Mouse (Mus musculus): Measurements from ENCODE around the gene Tnpo1. TPM values are rescaled to one million over a fixed set of nuclear protein-coding genes. Genes with fewer than 3 reads are reported as not detected.
"Not testable (repeated sequence)": the region's sequence is repeated elsewhere in the genome, so short reads cannot be mapped to it uniquely, and the experiment has no call there.

Tnpo1 gene
- polyA plus RNA-seq, 1 experiment from 2014 or later = 75.1 TPM

DNA sequence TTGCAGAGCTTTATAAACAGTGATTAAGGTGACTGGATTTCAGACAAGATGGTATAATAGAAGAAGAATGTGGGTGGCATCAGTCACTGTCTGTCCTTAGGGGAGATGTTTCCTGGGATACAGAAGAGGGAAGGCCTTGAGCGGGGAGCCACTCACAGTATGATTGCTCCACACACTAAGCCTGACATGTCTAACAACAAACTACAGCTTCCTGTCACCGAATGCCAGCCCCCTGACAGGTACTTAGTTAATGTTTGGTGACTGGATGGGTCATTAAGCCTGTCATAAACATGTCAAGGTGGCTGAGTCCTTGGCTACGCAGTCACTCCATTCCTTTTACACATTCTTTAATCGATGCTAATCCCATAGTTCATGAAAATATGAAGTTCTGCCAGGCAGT lies 108.0 kb downstream of the Tnpo1 start:
- Histone ChIP-seq H3K9me3 (ENCODE audit: control insufficient read depth, low read depth, low read length) (no peaks in the 10 kb centered on the region), H3K9ac (replicated peaks; ENCODE audit: low read depth, low read length) (no peak overlapping the region), H3K4me1 (ENCODE audit: control insufficient read depth, insufficient read depth, low read length) (peaks cover 3% of the 10 kb centered on the region), H3K27me3 (ENCODE audit: control insufficient read depth, insufficient read depth, low read length) (no peaks in the 10 kb centered on the region), H3K4me3 (ENCODE audit: low read depth, low read length) (no peak overlapping the region), H3K27ac (ENCODE audit: low read length) (no peak overlapping the region), H3K4me2 (replicated peaks; ENCODE audit: low read depth, low read length) (no peak overlapping the region), H3K36me3 (ENCODE audit: control insufficient read depth, insufficient read depth, low read length) (no peaks in the 10 kb centered on the region)
- ATAC-seq (ENCODE audit: insufficient number of reproducible peaks, insufficient read depth, low FRiP score, low read depth) = no peak
- WGBS = 63% methylated on average over 4 of the region's 4 CpGs

DNA sequence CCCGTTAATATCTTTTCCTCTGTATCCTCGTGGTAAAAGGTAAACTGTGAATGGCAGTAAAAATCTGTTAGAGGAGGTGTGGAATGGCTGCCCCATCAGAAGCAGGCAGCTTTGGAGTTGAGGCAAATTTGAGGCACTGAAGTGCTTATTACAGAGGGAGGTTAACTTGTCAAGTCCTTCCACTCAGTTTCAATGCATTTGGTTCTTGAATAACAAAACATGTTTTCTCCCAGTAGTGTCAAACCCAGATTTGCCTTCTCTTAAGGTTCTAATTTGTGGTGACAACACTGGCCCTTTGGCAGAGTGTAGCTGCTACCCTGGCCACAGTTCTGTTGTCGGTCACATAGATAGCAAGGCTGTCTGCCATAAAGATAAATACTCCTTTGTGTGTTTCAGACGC lies 108.4 kb downstream of the Tnpo1 start:
- no peaks in the 10 kb centered on the region for H3K36me3 ChIP-seq (ENCODE audit: control insufficient read depth, insufficient read depth, low read length)
- no peak overlapping the region for H3K27ac ChIP-seq (ENCODE audit: low read length)
- H3K4me3 ChIP-seq (ENCODE audit: low read depth, low read length) = no peak overlapping the region
- H3K9me3 ChIP-seq (ENCODE audit: control insufficient read depth, low read depth, low read length) = no peaks in the 10 kb centered on the region
- no peak overlapping the region for H3K9ac ChIP-seq (replicated peaks; ENCODE audit: low read depth, low read length)
- no peak overlapping the region for H3K4me2 ChIP-seq (replicated peaks; ENCODE audit: low read depth, low read length)
- H3K4me1 ChIP-seq (ENCODE audit: control insufficient read depth, insufficient read depth, low read length) = peaks cover 3% of the 10 kb centered on the region
- H3K27me3 ChIP-seq (ENCODE audit: control insufficient read depth, insufficient read depth, low read length) = no peaks in the 10 kb centered on the region
- 43% methylated on average over 4 of the region's 4 CpGs for WGBS
- no peak for ATAC-seq (ENCODE audit: insufficient number of reproducible peaks, insufficient read depth, low FRiP score, low read depth)

DNA sequence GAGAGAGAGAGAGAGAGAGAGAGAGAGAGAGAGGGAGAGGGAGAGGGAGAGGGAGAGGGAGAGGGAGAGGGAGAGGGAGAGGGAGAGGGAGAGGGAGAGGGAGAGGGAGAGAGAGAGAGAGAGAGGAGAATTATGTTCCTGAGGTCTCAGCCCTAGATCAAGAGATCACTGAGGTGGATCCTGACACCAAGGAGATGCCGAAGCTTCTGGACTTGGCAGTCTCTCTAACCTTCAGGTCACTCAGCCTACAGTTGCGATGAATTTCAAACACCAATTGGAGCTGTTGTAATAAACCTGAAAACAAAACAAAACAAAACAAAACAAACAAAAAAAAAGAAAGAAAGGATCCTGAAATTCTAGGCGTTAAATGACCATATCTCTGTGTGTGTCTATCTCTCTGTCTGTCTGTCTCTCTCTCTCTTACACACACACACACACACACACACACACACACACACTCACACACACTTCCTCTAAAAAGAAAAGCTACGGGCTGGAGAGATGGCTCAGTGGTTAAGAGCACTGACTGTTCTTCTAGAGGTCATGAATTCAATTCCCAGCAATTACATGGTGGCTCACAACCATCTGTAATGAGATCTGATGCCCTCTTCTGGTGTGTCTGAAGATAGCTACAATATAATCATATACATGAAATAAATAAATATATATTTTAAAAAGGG lies 109.1 kb downstream of the Tnpo1 start:
- ATAC-seq (ENCODE audit: insufficient number of reproducible peaks, insufficient read depth, low FRiP score, low read depth); H3K27ac ChIP-seq (ENCODE audit: low read length); H3K4me3 ChIP-seq (ENCODE audit: low read depth, low read length); H3K4me2 ChIP-seq (replicated peaks; ENCODE audit: low read depth, low read length); H3K9ac ChIP-seq (replicated peaks; ENCODE audit: low read depth, low read length); H3K27me3 ChIP-seq (ENCODE audit: control insufficient read depth, insufficient read depth, low read length); H3K36me3 ChIP-seq (ENCODE audit: control insufficient read depth, insufficient read depth, low read length); H3K9me3 ChIP-seq (ENCODE audit: control insufficient read depth, low read depth, low read length); H3K4me1 ChIP-seq (ENCODE audit: control insufficient read depth, insufficient read depth, low read length): not testable (repeated sequence)
- WGBS = 75% methylated on average over 4 of the region's 4 CpGs

DNA sequence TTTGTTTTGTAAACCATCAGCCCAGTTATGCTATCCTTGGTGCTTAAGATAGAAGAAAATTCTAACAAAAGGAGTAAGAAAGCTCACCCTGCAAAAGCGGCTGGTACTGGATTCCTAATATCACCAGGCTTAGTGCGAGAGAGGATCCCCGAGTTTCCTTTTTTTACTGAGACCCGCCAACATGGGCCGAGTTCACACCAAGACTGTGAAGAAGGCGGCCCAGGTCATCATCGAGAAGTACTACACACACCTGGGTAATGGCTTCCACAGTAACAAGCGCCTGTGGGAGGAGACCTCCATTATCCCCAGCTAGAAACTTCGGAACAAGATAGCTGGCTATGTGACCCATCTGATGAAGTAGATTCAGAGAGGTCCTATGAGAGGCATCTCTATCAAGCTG lies 109.6 kb downstream of the Tnpo1 start:
- WGBS = 86% methylated on average over 9 of the region's 9 CpGs
- H3K27ac ChIP-seq (ENCODE audit: low read length) = no peak overlapping the region

DNA sequence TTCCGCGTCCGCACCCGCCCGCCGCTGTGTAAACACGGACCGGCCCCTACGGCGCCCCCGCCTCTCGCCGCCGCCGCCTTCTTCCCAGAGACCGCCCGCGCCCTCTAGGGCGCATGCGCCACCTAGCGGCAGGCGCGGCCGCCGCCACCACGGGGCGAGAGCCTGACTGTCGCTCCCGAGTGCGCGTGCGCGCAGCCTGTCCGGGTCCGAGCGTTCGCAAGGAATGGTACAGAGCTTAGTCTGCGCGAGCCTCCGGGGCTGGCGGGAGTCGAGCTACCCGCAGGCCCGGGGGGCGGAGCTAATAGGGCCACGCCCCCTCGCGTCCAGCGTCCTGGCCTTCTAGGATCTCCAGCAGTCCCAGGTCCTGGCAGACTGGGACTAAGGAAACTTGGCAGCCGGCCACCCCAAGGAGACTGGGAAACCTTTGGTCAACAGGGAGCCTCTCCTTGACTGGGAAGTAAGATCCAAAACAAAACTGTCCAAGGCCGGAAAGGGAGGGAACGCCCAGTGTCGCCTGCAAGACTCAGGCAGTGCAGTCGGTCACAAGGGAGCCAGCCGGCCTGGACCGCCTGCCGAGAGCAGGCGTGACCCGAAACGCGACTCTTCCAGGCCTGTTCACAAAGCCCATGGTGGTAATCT lies 110.9 kb downstream of the Tnpo1 start, which contains the start of gene Fcho2:
Gene Fcho2, minus strand, starts transcription at position 303 of the 639 bp plus-strand sequence.
- peak within 1 kb of the TSS; percentile 91 for H3K4me3 ChIP-seq (ENCODE audit: low read depth, low read length)
- H3K36me3 ChIP-seq (ENCODE audit: control insufficient read depth, insufficient read depth, low read length) = no peaks in the 10 kb centered on the region
- under 1% methylated on average over 56 of the region's 61 CpGs for WGBS
- peak within 1 kb of the TSS; percentile 50 for H3K4me2 ChIP-seq (replicated peaks; ENCODE audit: low read depth, low read length)
- no peaks in the 10 kb centered on the region for H3K27me3 ChIP-seq (ENCODE audit: control insufficient read depth, insufficient read depth, low read length)
- peak within 1 kb of the TSS; percentile 96 for H3K27ac ChIP-seq (ENCODE audit: low read length)
- ATAC-seq (ENCODE audit: insufficient number of reproducible peaks, insufficient read depth, low FRiP score, low read depth) = peak; percentile 97
- H3K9me3 ChIP-seq (ENCODE audit: control insufficient read depth, low read depth, low read length) = no peaks in the 10 kb centered on the region
- peaks cover 3% of the 10 kb centered on the region for H3K4me1 ChIP-seq (ENCODE audit: control insufficient read depth, insufficient read depth, low read length)
- peak within 1 kb of the TSS; percentile 90 for H3K9ac ChIP-seq (replicated peaks; ENCODE audit: low read depth, low read length)

More for the DNA sequence above, 109.6 kb downstream of the Tnpo1 start:
- H3K4me2 ChIP-seq (replicated peaks; ENCODE audit: low read depth, low read length) = no peak overlapping the region
- H3K4me3 ChIP-seq (ENCODE audit: low read depth, low read length) = no peak overlapping the region
- H3K27me3 ChIP-seq (ENCODE audit: control insufficient read depth, insufficient read depth, low read length) = no peaks in the 10 kb centered on the region
- H3K4me1 ChIP-seq (ENCODE audit: control insufficient read depth, insufficient read depth, low read length) = peaks cover 3% of the 10 kb centered on the region
- no peaks in the 10 kb centered on the region for H3K9me3 ChIP-seq (ENCODE audit: control insufficient read depth, low read depth, low read length)
- no peak overlapping the region for H3K9ac ChIP-seq (replicated peaks; ENCODE audit: low read depth, low read length)
- no peak for ATAC-seq (ENCODE audit: insufficient number of reproducible peaks, insufficient read depth, low FRiP score, low read depth)
- no peaks in the 10 kb centered on the region for H3K36me3 ChIP-seq (ENCODE audit: control insufficient read depth, insufficient read depth, low read length)

DNA sequence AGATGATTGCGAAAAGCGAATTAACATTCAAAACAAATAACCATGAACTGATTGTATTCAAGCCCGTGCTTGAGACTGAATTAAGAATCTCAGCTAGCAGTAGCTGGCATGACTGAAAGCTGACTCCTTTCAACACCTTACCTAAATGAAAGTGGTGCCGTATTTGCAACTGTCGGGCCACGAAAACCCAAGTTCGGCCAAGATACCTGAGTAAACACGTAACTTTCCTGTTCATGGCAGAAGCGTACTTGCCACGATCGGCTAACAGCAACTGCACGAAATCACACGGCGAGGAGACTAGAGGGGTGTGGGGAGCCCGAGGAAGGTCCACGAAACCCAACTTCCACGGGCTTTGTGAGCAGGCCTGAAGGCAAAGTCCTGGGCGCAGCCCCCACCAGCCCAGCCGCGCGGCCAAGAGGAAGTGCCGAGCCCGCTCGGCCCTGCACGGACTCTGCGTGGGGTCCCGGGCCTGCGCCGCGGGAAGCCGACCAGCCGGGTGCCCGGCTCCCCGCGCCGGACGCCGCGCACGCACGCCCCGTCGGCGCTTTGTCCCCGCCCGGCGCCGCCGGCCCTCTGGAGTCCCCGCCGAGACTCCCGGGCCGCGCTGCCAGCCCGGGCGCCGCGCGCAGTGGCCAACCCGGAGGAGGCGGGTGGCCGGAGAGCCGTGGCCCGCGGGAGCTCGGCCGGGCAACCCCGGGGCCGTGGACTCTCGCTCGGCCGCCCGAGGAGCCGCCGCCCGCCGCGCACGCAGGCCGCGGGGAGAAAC lies 111.7 kb downstream of the Tnpo1 start:
- H3K4me1 ChIP-seq (ENCODE audit: control insufficient read depth, insufficient read depth, low read length) = peaks cover 3% of the 10 kb centered on the region
- H3K27ac ChIP-seq (ENCODE audit: low read length) = peak overlapping the region; percentile 96
- no peaks in the 10 kb centered on the region for H3K27me3 ChIP-seq (ENCODE audit: control insufficient read depth, insufficient read depth, low read length)
- peak overlapping the region; percentile 32 for H3K4me2 ChIP-seq (replicated peaks; ENCODE audit: low read depth, low read length)
- under 1% methylated on average over 44 of the region's 81 CpGs for WGBS
- H3K9ac ChIP-seq (replicated peaks; ENCODE audit: low read depth, low read length) = peak overlapping the region; percentile 90
- ATAC-seq (ENCODE audit: insufficient number of reproducible peaks, insufficient read depth, low FRiP score, low read depth) = peak; percentile 35
- H3K36me3 ChIP-seq (ENCODE audit: control insufficient read depth, insufficient read depth, low read length) = no peaks in the 10 kb centered on the region
- H3K9me3 ChIP-seq (ENCODE audit: control insufficient read depth, low read depth, low read length) = no peaks in the 10 kb centered on the region
- H3K4me3 ChIP-seq (ENCODE audit: low read depth, low read length) = peak overlapping the region; percentile 91

DNA sequence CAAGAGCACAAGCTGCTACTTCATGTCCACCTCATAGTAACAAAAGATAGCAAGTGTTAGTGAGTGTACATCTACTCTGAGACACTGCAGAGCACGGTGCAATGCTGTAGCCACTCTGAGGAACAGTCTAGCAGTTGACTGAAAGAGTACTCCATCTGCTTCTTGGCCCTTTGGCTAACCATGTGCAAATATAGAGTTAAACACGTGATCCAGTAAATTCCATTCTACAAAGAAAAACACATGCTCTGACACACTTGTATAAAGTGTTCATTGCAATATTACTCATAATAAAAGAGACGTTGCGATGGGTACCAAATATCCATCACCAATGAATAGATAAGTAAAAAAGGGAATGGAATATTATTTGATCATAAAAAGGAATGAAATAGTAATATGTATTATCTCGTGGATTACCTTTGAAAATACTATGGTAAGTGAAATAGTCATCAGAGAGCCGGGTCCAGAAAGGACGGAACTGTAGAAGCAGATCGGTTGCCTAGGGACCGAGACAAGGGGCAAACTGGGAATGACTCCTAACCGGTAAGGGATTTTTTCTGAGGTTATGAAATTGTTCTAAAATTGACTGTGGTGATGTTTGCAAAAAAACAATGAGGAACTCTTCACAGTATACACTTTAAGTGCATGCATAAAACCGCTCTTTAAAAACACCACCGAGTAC lies 112.4 kb downstream of the Tnpo1 start:
- Histone ChIP-seq H3K4me3 (ENCODE audit: low read depth, low read length) (peak overlapping the region; percentile 91), H3K9me3 (ENCODE audit: control insufficient read depth, low read depth, low read length) (no peaks in the 10 kb centered on the region), H3K27ac (ENCODE audit: low read length) (peak overlapping the region; percentile 96; the same call in 1 of the 2 replicates), H3K4me2 (replicated peaks; ENCODE audit: low read depth, low read length) (peak overlapping the region; percentile 32), H3K4me1 (ENCODE audit: control insufficient read depth, insufficient read depth, low read length) (peaks cover 3% of the 10 kb centered on the region), H3K9ac (replicated peaks; ENCODE audit: low read depth, low read length) (peak overlapping the region; percentile 90), H3K36me3 (ENCODE audit: control insufficient read depth, insufficient read depth, low read length) (no peaks in the 10 kb centered on the region), H3K27me3 (ENCODE audit: control insufficient read depth, insufficient read depth, low read length) (no peaks in the 10 kb centered on the region)
- WGBS = 30% methylated on average over 12 of the region's 12 CpGs
- ATAC-seq (ENCODE audit: insufficient number of reproducible peaks, insufficient read depth, low FRiP score, low read depth) = no peak

DNA sequence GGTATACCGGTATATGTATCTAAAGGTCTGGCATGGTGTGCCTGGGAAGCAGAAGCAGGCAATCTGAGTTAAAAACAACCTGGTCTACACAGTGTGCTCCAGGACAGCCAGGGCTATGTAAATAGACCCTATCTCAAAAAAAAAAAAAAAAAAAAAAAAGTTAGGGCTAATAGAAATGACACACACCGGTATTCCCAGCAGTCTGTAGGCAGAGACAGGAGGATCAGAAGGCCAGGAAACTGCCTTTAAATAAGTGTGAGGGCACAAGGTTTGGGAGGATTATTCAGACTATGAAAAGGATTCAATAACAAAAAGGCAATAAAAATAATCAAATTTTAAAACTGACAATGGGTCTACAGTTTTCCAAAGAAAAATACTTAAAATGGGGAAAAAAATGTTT lies 113.0 kb downstream of the Tnpo1 start:
- ATAC-seq (ENCODE audit: insufficient number of reproducible peaks, insufficient read depth, low FRiP score, low read depth) = no peak
- H3K9ac ChIP-seq (replicated peaks; ENCODE audit: low read depth, low read length) = no peak overlapping the region
- H3K27me3 ChIP-seq (ENCODE audit: control insufficient read depth, insufficient read depth, low read length) = no peaks in the 10 kb centered on the region
- no peak overlapping the region for H3K27ac ChIP-seq (ENCODE audit: low read length)
- H3K4me3 ChIP-seq (ENCODE audit: low read depth, low read length) = peak overlapping the region; percentile 91; the same call in 1 of the 2 replicates
- H3K36me3 ChIP-seq (ENCODE audit: control insufficient read depth, insufficient read depth, low read length) = no peaks in the 10 kb centered on the region
- peaks cover 3% of the 10 kb centered on the region for H3K4me1 ChIP-seq (ENCODE audit: control insufficient read depth, insufficient read depth, low read length)
- peak overlapping the region; percentile 32; the same call in 1 of the 2 replicates for H3K4me2 ChIP-seq (replicated peaks; ENCODE audit: low read depth, low read length)
- WGBS = 72% methylated on average over 2 of the region's 2 CpGs
- H3K9me3 ChIP-seq (ENCODE audit: control insufficient read depth, low read depth, low read length) = no peaks in the 10 kb centered on the region

Measured in stomach, embryonic 14.5 days (tissue).